Mouse (Mus musculus): ENCODE measurements around the gene Cd2ap. TPM values are rescaled to one million over a fixed set of nuclear protein-coding genes. Genes with fewer than 3 reads are reported as not detected.

Gene Cd2ap
- total RNA-seq, 1 experiment from 2014 or later: 29.4 TPM

GRCm38 (mm10) chr17:42876904-42877425, 500 bp upstream of the Cd2ap start:
- peak in 1 of 2 experiments; percentile 0; a peak in 1 of 4 replicates for ATAC-seq (replicated peaks in 1 of 2; ENCODE audit: insufficient read depth in 1 of 2, low FRiP score in 2 of 2, low TSS enrichment in 1 of 2, low read depth in 1 of 2, poor library complexity in 2 of 2, severe bottlenecking in 2 of 2)

- ATAC-seq (replicated peaks in 1 of 2; ENCODE audit: insufficient read depth in 1 of 2, low FRiP score in 2 of 2, low TSS enrichment in 1 of 2, low read depth in 1 of 2, poor library complexity in 2 of 2, severe bottlenecking in 2 of 2): peak; percentile 16 to 30; a peak in 2 of 4 replicates
Measured at GRCm38 (mm10) chr17:42875571-42876000, 879 bp downstream of the Cd2ap start.

- ATAC-seq (replicated peaks in 1 of 2; ENCODE audit: insufficient read depth in 1 of 2, low FRiP score in 2 of 2, low TSS enrichment in 1 of 2, low read depth in 1 of 2, poor library complexity in 2 of 2, severe bottlenecking in 2 of 2): no peak
Measured at GRCm38 (mm10) chr17:42875015-42875414, 1.4 kb downstream of the Cd2ap start.

GRCm38 (mm10) chr17:42870465-42870864, 6.0 kb downstream of the Cd2ap start:
- ATAC-seq (replicated peaks in 1 of 2; ENCODE audit: insufficient read depth in 1 of 2, low FRiP score in 2 of 2, low TSS enrichment in 1 of 2, low read depth in 1 of 2, poor library complexity in 2 of 2, severe bottlenecking in 2 of 2): peak; percentile 80 to 82

- ATAC-seq (replicated peaks in 1 of 2; ENCODE audit: insufficient read depth in 1 of 2, low FRiP score in 2 of 2, low TSS enrichment in 1 of 2, low read depth in 1 of 2, poor library complexity in 2 of 2, severe bottlenecking in 2 of 2): no peak
Measured at GRCm38 (mm10) chr17:42863186-42863585, 13.3 kb downstream of the Cd2ap start.

GRCm38 (mm10) chr17:42860370-42860769, 16.1 kb downstream of the Cd2ap start:
- ATAC-seq (replicated peaks in 1 of 2; ENCODE audit: insufficient read depth in 1 of 2, low FRiP score in 2 of 2, low TSS enrichment in 1 of 2, low read depth in 1 of 2, poor library complexity in 2 of 2, severe bottlenecking in 2 of 2): no peak

GRCm38 (mm10) chr17:42857506-42857905, 19.0 kb downstream of the Cd2ap start:
- 0 out of 4 replicates have a peak, but pooled peaks of 1 of the 2 experiments have one; percentile 22 for ATAC-seq (replicated peaks in 1 of 2; ENCODE audit: insufficient read depth in 1 of 2, low FRiP score in 2 of 2, low TSS enrichment in 1 of 2, low read depth in 1 of 2, poor library complexity in 2 of 2, severe bottlenecking in 2 of 2)

GRCm38 (mm10) chr17:42847108-42847507, 29.4 kb downstream of the Cd2ap start:
- no peak for ATAC-seq (replicated peaks in 1 of 2; ENCODE audit: insufficient read depth in 1 of 2, low FRiP score in 2 of 2, low TSS enrichment in 1 of 2, low read depth in 1 of 2, poor library complexity in 2 of 2, severe bottlenecking in 2 of 2)

- ATAC-seq (replicated peaks in 1 of 2; ENCODE audit: insufficient read depth in 1 of 2, low FRiP score in 2 of 2, low TSS enrichment in 1 of 2, low read depth in 1 of 2, poor library complexity in 2 of 2, severe bottlenecking in 2 of 2): no peak
Measured at GRCm38 (mm10) chr17:42837193-42837592, 39.3 kb downstream of the Cd2ap start.

- no peak for ATAC-seq (replicated peaks in 1 of 2; ENCODE audit: insufficient read depth in 1 of 2, low FRiP score in 2 of 2, low TSS enrichment in 1 of 2, low read depth in 1 of 2, poor library complexity in 2 of 2, severe bottlenecking in 2 of 2)
Measured at GRCm38 (mm10) chr17:42822787-42823186, 53.7 kb downstream of the Cd2ap start.

GRCm38 (mm10) chr17:42815374-42815773, 61.1 kb downstream of the Cd2ap start:
- ATAC-seq (replicated peaks in 1 of 2; ENCODE audit: insufficient read depth in 1 of 2, low FRiP score in 2 of 2, low TSS enrichment in 1 of 2, low read depth in 1 of 2, poor library complexity in 2 of 2, severe bottlenecking in 2 of 2): peak; percentile 95 to 96

GRCm38 (mm10) chr17:42792412-42792975, 84.0 kb downstream of the Cd2ap start:
- ATAC-seq (replicated peaks in 1 of 2; ENCODE audit: insufficient read depth in 1 of 2, low FRiP score in 2 of 2, low TSS enrichment in 1 of 2, low read depth in 1 of 2, poor library complexity in 2 of 2, severe bottlenecking in 2 of 2): no peak

- no peak for ATAC-seq (replicated peaks in 1 of 2; ENCODE audit: insufficient read depth in 1 of 2, low FRiP score in 2 of 2, low TSS enrichment in 1 of 2, low read depth in 1 of 2, poor library complexity in 2 of 2, severe bottlenecking in 2 of 2)
Measured at GRCm38 (mm10) chr17:42790787-42791186, 85.7 kb downstream of the Cd2ap start.

GRCm38 (mm10) chr17:42789723-42790122, 86.7 kb downstream of the Cd2ap start:
- no peak for ATAC-seq (replicated peaks in 1 of 2; ENCODE audit: insufficient read depth in 1 of 2, low FRiP score in 2 of 2, low TSS enrichment in 1 of 2, low read depth in 1 of 2, poor library complexity in 2 of 2, severe bottlenecking in 2 of 2)

- ATAC-seq (replicated peaks in 1 of 2; ENCODE audit: insufficient read depth in 1 of 2, low FRiP score in 2 of 2, low TSS enrichment in 1 of 2, low read depth in 1 of 2, poor library complexity in 2 of 2, severe bottlenecking in 2 of 2): no peak
Measured at GRCm38 (mm10) chr17:42788686-42789453, 87.6 kb downstream of the Cd2ap start.

GRCm38 (mm10) chr17:42782156-42782757, 94.2 kb downstream of the Cd2ap start:
- peak; percentile 86 to 93 for ATAC-seq (replicated peaks in 1 of 2; ENCODE audit: insufficient read depth in 1 of 2, low FRiP score in 2 of 2, low TSS enrichment in 1 of 2, low read depth in 1 of 2, poor library complexity in 2 of 2, severe bottlenecking in 2 of 2)

GRCm38 (mm10) chr17:42753791-42754190, 122.7 kb downstream of the Cd2ap start:
- ATAC-seq (replicated peaks in 1 of 2; ENCODE audit: insufficient read depth in 1 of 2, low FRiP score in 2 of 2, low TSS enrichment in 1 of 2, low read depth in 1 of 2, poor library complexity in 2 of 2, severe bottlenecking in 2 of 2): no peak

GRCm38 (mm10) chr17:42752173-42752572, 124.3 kb downstream of the Cd2ap start:
- no peak for ATAC-seq (replicated peaks in 1 of 2; ENCODE audit: insufficient read depth in 1 of 2, low FRiP score in 2 of 2, low TSS enrichment in 1 of 2, low read depth in 1 of 2, poor library complexity in 2 of 2, severe bottlenecking in 2 of 2)
